Mouse (Mus musculus): ENCODE measurements at regions not wholly inside any gene's neighbourhood (a gene's known extent, or its start where the extent isn't known, plus 50 kb on each side); places are given as distances from the start of the nearest gene placed in this dataset.

- in situ Hi-C loops (cut with MseI, MboI) = no loop called here
Observed at GRCm38 (mm10) chr15:93807505-93807904, 211.8 kb upstream of the Prickle1 start.

- in situ Hi-C loops (cut with MseI, MboI) = no loop called here
Observed at GRCm38 (mm10) chr15:93804703-93805102, 209.0 kb upstream of the Prickle1 start.

- in situ Hi-C loops (cut with MseI, MboI) = no loop called here
Observed at GRCm38 (mm10) chr15:93790531-93790930, 194.8 kb upstream of the Prickle1 start.

- in situ Hi-C loops (cut with MseI, MboI) = no loop called here
Observed at GRCm38 (mm10) chr15:93789762-93790161, 194.1 kb upstream of the Prickle1 start.

- in situ Hi-C loops (cut with MseI, MboI) = no loop called here
Observed at GRCm38 (mm10) chr15:93787361-93787760, 191.7 kb upstream of the Prickle1 start.

- in situ Hi-C loops (cut with MseI, MboI) = no loop called here
Observed at GRCm38 (mm10) chr15:93785846-93786412, 190.2 kb upstream of the Prickle1 start.

- in situ Hi-C loops (cut with MseI, MboI) = no loop called here
Observed at GRCm38 (mm10) chr15:93783736-93784135, 188.0 kb upstream of the Prickle1 start.

GRCm38 (mm10) chr15:93775199-93775745 lies 179.6 kb upstream of the Prickle1 start:
- in situ Hi-C loops (cut with MseI, MboI) = no loop called here

- in situ Hi-C loops (cut with MseI, MboI) = no loop called here
Observed at GRCm38 (mm10) chr15:93774340-93774739, 178.6 kb upstream of the Prickle1 start.

- in situ Hi-C loops (cut with MseI, MboI) = no loop called here
Observed at GRCm38 (mm10) chr15:93766981-93767380, 171.3 kb upstream of the Prickle1 start.

- in situ Hi-C loops (cut with MseI, MboI) = no loop called here
Observed at GRCm38 (mm10) chr15:93763047-93763446, 167.4 kb upstream of the Prickle1 start.

- in situ Hi-C loops (cut with MseI, MboI) = no loop called here
Observed at GRCm38 (mm10) chr15:93758204-93758836, 162.6 kb upstream of the Prickle1 start.

GRCm38 (mm10) chr15:93755989-93756388 lies 160.3 kb upstream of the Prickle1 start:
- in situ Hi-C loops (cut with MseI, MboI) = no loop called here

- in situ Hi-C loops (cut with MseI, MboI) = no loop called here
Observed at GRCm38 (mm10) chr15:93751817-93752216, 156.1 kb upstream of the Prickle1 start.

GRCm38 (mm10) chr15:93750953-93751352 lies 155.3 kb upstream of the Prickle1 start:
- in situ Hi-C loops (cut with MseI, MboI) = no loop called here

GRCm38 (mm10) chr15:93744191-93744945 lies 148.7 kb upstream of the Prickle1 start:
- in situ Hi-C loops (cut with MseI, MboI) = no loop called here

- in situ Hi-C loops (cut with MseI, MboI) = no loop called here
Observed at GRCm38 (mm10) chr15:93733731-93734510, 138.2 kb upstream of the Prickle1 start.

GRCm38 (mm10) chr15:93732825-93733224 lies 137.1 kb upstream of the Prickle1 start:
- in situ Hi-C loops (cut with MseI, MboI) = no loop called here

GRCm38 (mm10) chr15:93731161-93731560 lies 135.5 kb upstream of the Prickle1 start:
- in situ Hi-C loops (cut with MseI, MboI) = no loop called here

- in situ Hi-C loops (cut with MseI, MboI) = no loop called here
Observed at GRCm38 (mm10) chr15:93715443-93715842, 119.8 kb upstream of the Prickle1 start.

GRCm38 (mm10) chr15:93713428-93713827 lies 117.7 kb upstream of the Prickle1 start:
- in situ Hi-C loops (cut with MseI, MboI) = no loop called here

- in situ Hi-C loops (cut with MseI, MboI) = no loop called here
Observed at GRCm38 (mm10) chr15:93712594-93712993, 116.9 kb upstream of the Prickle1 start.
